Mouse (Mus musculus): Measurements from ENCODE around the gene Pex26. TPM values are rescaled to one million over a fixed set of nuclear protein-coding genes. Genes with fewer than 3 reads are reported as not detected.

The Pex26 gene
- polyA plus RNA-seq, 1 experiment from 2014 or later = 16.1 TPM

- Histone ChIP-seq H3K27ac (ENCODE audit: low read length) (no peak overlapping the region), H3K4me2 (ENCODE audit: low read length) (no peak overlapping the region), H3K36me3 (ENCODE audit: control insufficient read depth, insufficient read depth) (peaks cover 15% of the 10 kb centered on the region), H3K4me3 (replicated peaks; ENCODE audit: low read length) (no peak overlapping the region), H3K9ac (replicated peaks; ENCODE audit: low read depth, low read length) (no peak overlapping the region), H3K27me3 (replicated peaks; ENCODE audit: control insufficient read depth, insufficient read depth, low read length) (no peaks in the 10 kb centered on the region), H3K9me3 (ENCODE audit: control insufficient read depth, low read length) (no peaks in the 10 kb centered on the region), H3K4me1 (replicated peaks; ENCODE audit: control insufficient read depth, insufficient read depth, low read length) (no peaks in the 10 kb centered on the region)
- WGBS = 39% methylated on average over 13 of the region's 13 CpGs
- no peak for ATAC-seq
Measured at GRCm38 (mm10) chr6:121194061-121194955, 10.8 kb downstream of the Pex26 start.

DNA sequence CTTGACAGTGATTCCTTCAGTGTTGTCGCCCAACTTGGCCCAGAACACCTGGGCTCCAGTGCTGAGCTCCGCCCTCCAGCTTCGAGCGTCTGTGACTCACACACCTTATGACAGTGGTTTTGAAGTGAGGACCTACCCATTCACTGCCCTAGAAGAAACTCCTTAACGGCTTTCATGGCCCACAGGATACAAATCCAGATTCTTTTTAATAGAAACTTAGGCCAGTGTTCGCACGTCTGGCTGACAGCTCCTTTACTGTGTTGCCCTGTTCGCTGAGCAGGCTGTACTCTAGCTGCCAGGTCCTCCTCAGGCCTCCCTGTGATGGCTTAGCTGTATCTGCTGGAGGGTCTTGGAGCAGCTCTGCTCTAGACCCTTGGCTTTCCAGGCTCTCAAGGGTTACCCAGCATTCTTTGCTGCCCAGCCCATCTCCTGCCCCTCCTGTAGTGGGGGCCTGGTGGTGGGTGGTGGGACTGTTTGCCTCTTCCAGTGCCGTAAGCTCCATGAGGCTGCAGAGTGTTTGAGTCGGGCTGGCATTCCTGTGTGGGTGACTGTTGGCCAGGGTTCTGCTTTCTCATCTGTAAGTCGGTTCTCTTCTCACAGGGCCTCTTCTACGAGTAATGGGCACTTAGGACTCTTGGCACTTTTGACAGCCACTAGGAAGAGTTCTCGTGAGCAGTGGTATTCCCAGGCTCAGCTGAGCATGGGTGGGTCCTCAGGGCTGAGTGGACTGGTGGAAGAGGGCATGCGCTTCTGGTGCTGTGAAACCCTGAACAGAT, 11.7 kb downstream of the Pex26 start:
- Histone ChIP-seq H3K9ac (replicated peaks; ENCODE audit: low read depth, low read length) (no peak overlapping the region), H3K27ac (ENCODE audit: low read length) (no peak overlapping the region), H3K36me3 (ENCODE audit: control insufficient read depth, insufficient read depth) (peaks cover 13% of the 10 kb centered on the region), H3K4me2 (ENCODE audit: low read length) (no peak overlapping the region), H3K9me3 (ENCODE audit: control insufficient read depth, low read length) (no peaks in the 10 kb centered on the region), H3K4me1 (replicated peaks; ENCODE audit: control insufficient read depth, insufficient read depth, low read length) (no peaks in the 10 kb centered on the region), H3K4me3 (replicated peaks; ENCODE audit: low read length) (no peak overlapping the region), H3K27me3 (replicated peaks; ENCODE audit: control insufficient read depth, insufficient read depth, low read length) (no peaks in the 10 kb centered on the region)
- 82% methylated on average over 14 of the region's 14 CpGs for WGBS
- ATAC-seq = no peak

GRCm38 (mm10) chr6:121197807-121198365, 14.4 kb downstream of the Pex26 start:
- no peak overlapping the region for H3K9ac ChIP-seq (replicated peaks; ENCODE audit: low read depth, low read length)
- ATAC-seq = no peak
- H3K36me3 ChIP-seq (ENCODE audit: control insufficient read depth, insufficient read depth) = peaks cover 6% of the 10 kb centered on the region; the same call in 1 of the 2 replicates
- 74% methylated on average over 9 of the region's 9 CpGs for WGBS
- H3K4me1 ChIP-seq (replicated peaks; ENCODE audit: control insufficient read depth, insufficient read depth, low read length) = no peaks in the 10 kb centered on the region
- H3K27me3 ChIP-seq (replicated peaks; ENCODE audit: control insufficient read depth, insufficient read depth, low read length) = no peaks in the 10 kb centered on the region
- no peak overlapping the region for H3K4me2 ChIP-seq (ENCODE audit: low read length)
- H3K9me3 ChIP-seq (ENCODE audit: control insufficient read depth, low read length) = no peaks in the 10 kb centered on the region
- H3K4me3 ChIP-seq (replicated peaks; ENCODE audit: low read length) = no peak overlapping the region
- no peak overlapping the region for H3K27ac ChIP-seq (ENCODE audit: low read length)

GRCm38 (mm10) chr6:121200458-121200857, 17.0 kb downstream of the Pex26 start:
- WGBS = 85% methylated on average over 4 of the region's 4 CpGs

GRCm38 (mm10) chr6:121202026-121202425, 18.6 kb downstream of the Pex26 start:
- no peak for ATAC-seq
- Histone ChIP-seq H3K9ac (replicated peaks; ENCODE audit: low read depth, low read length) (no peak overlapping the region), H3K36me3 (ENCODE audit: control insufficient read depth, insufficient read depth) (peaks cover 2% of the 10 kb centered on the region; the same call in 1 of the 2 replicates), H3K4me2 (ENCODE audit: low read length) (no peak overlapping the region), H3K9me3 (ENCODE audit: control insufficient read depth, low read length) (no peaks in the 10 kb centered on the region), H3K4me1 (replicated peaks; ENCODE audit: control insufficient read depth, insufficient read depth, low read length) (no peaks in the 10 kb centered on the region), H3K27me3 (replicated peaks; ENCODE audit: control insufficient read depth, insufficient read depth, low read length) (no peaks in the 10 kb centered on the region), H3K27ac (ENCODE audit: low read length) (no peak overlapping the region), H3K4me3 (replicated peaks; ENCODE audit: low read length) (no peak overlapping the region)
- WGBS = 65% methylated on average over 5 of the region's 5 CpGs

More at GRCm38 (mm10) chr6:121200458-121200857, 17.0 kb downstream of the Pex26 start:
- Histone ChIP-seq H3K36me3 (ENCODE audit: control insufficient read depth, insufficient read depth) (peaks cover 3% of the 10 kb centered on the region; the same call in 1 of the 2 replicates), H3K4me3 (replicated peaks; ENCODE audit: low read length) (no peak overlapping the region), H3K4me2 (ENCODE audit: low read length) (no peak overlapping the region), H3K27me3 (replicated peaks; ENCODE audit: control insufficient read depth, insufficient read depth, low read length) (no peaks in the 10 kb centered on the region), H3K9ac (replicated peaks; ENCODE audit: low read depth, low read length) (no peak overlapping the region), H3K9me3 (ENCODE audit: control insufficient read depth, low read length) (no peaks in the 10 kb centered on the region), H3K27ac (ENCODE audit: low read length) (no peak overlapping the region), H3K4me1 (replicated peaks; ENCODE audit: control insufficient read depth, insufficient read depth, low read length) (no peaks in the 10 kb centered on the region)
- ATAC-seq = no peak

DNA sequence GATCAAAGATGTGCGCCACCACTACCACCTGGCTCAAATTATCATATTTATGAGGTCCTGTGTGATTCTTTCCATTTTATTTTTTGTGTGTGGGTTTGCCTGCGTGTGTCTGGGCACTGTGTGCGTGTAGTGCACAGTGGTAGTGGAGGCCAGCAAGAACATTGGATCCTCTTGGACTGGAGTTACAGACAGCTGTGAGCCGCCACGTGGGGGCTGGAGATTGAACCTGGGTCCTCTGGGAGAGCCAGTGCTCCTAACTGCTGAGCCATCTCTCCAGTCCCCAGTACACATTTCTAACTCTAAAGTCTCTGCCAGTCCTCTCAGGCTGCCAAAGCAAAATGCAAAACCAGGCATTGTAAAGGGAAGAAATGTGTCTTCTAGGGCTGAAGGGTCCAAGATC, 23.0 kb downstream of the Pex26 start:
- no peak for ATAC-seq
- H3K27ac ChIP-seq (ENCODE audit: low read length) = no peak overlapping the region
- peaks cover 3% of the 10 kb centered on the region; the same call in 1 of the 2 replicates for H3K27me3 ChIP-seq (replicated peaks; ENCODE audit: control insufficient read depth, insufficient read depth, low read length)
- no peak overlapping the region for H3K9ac ChIP-seq (replicated peaks; ENCODE audit: low read depth, low read length)
- WGBS = 89% methylated on average over 5 of the region's 5 CpGs
- no peak overlapping the region for H3K4me2 ChIP-seq (ENCODE audit: low read length)
- H3K9me3 ChIP-seq (ENCODE audit: control insufficient read depth, low read length) = no peaks in the 10 kb centered on the region
- no peak overlapping the region for H3K4me3 ChIP-seq (replicated peaks; ENCODE audit: low read length)
- H3K4me1 ChIP-seq (replicated peaks; ENCODE audit: control insufficient read depth, insufficient read depth, low read length) = peaks cover 14% of the 10 kb centered on the region
- H3K36me3 ChIP-seq (ENCODE audit: control insufficient read depth, insufficient read depth) = no peaks in the 10 kb centered on the region

DNA sequence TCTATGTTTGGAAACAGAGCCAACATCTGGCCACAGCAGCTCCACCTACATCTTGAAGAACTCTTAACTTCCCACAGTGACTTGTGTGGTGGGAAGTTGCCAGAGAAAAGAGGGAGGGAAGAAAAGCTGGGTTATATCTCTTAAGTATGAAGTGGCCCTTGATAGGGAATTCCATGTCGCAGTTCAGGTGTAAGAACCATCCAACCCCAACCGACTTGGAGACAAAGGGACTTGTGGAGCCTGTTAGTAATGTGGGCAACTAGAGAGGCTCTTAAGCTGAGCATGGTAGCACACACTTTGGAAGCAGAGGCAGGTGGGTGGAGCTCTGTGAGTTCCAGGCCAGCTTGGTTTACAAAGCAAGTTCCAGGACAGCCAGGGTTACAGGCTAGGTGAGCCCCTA, 26.1 kb downstream of the Pex26 start:
- Histone ChIP-seq H3K4me1 (replicated peaks; ENCODE audit: control insufficient read depth, insufficient read depth, low read length) (peaks cover 17% of the 10 kb centered on the region), H3K27me3 (replicated peaks; ENCODE audit: control insufficient read depth, insufficient read depth, low read length) (peaks cover 3% of the 10 kb centered on the region; the same call in 1 of the 2 replicates), H3K4me2 (ENCODE audit: low read length) (no peak overlapping the region), H3K27ac (ENCODE audit: low read length) (no peak overlapping the region), H3K4me3 (replicated peaks; ENCODE audit: low read length) (no peak overlapping the region), H3K9ac (replicated peaks; ENCODE audit: low read depth, low read length) (no peak overlapping the region), H3K36me3 (ENCODE audit: control insufficient read depth, insufficient read depth) (no peaks in the 10 kb centered on the region), H3K9me3 (ENCODE audit: control insufficient read depth, low read length) (no peaks in the 10 kb centered on the region)
- 70% methylated on average over 2 of the region's 2 CpGs for WGBS
- no peak for ATAC-seq

- peak within 1 kb of the TSS; percentile 48 for H3K4me3 ChIP-seq (replicated peaks; ENCODE audit: low read length)
- H3K4me2 ChIP-seq (ENCODE audit: low read length) = peak within 1 kb of the TSS; percentile 91
- WGBS = 3% methylated on average over 27 of the region's 30 CpGs
- H3K9ac ChIP-seq (replicated peaks; ENCODE audit: low read depth, low read length) = peak within 1 kb of the TSS; percentile 51
- peaks cover 3% of the 10 kb centered on the region; the same call in 1 of the 2 replicates for H3K27me3 ChIP-seq (replicated peaks; ENCODE audit: control insufficient read depth, insufficient read depth, low read length)
- H3K27ac ChIP-seq (ENCODE audit: low read length) = no peak within 1 kb of the TSS
- H3K36me3 ChIP-seq (ENCODE audit: control insufficient read depth, insufficient read depth) = no peaks in the 10 kb centered on the region
- H3K9me3 ChIP-seq (ENCODE audit: control insufficient read depth, low read length) = no peaks in the 10 kb centered on the region
- peak; percentile 70 for ATAC-seq
- H3K4me1 ChIP-seq (replicated peaks; ENCODE audit: control insufficient read depth, insufficient read depth, low read length) = peaks cover 17% of the 10 kb centered on the region
Measured at GRCm38 (mm10) chr6:121210149-121210925, 26.9 kb downstream of the Pex26 start, which contains the start of gene Tuba8. Gene Tuba8 (plus strand): TSS chr6:121210696.

All from forebrain, embryonic 16.5 days (tissue).